Mouse (Mus musculus) CD4-positive helper T cell, adult 2 months (primary cell): Measurements from ENCODE around the gene Ahr.

ENCODE experiments used
- DNase-seq: peaks from one replicate; pipeline ENCODE4 v3.0.0-alpha.2; 2012; ENCODE audit warnings: low read depth, missing footprints, low spot score

Gene Ahr

GRCm38 (mm10) chr12:35503586-35503985 lies 31.3 kb downstream of the Ahr start:
- no peak for DNase-seq

DNA sequence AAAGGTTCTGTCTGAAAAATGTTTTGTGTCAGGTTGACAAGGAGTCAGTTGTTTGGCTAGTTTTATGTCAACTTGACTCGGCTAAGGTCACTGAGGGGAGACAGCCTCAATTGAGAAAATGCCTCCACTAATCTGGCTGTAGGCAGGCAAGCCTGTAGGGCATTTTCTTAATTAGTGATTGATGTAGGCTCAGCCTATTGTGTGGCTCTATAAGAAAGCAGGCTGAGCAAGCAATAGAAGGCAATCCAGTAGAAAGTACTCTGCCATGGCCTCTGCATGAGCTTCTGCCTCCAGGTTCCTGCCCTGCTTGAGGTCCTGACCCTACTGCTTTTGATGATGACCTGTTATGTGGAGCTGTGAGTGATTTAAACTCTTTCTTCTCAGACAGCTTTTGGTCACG lies 33.4 kb downstream of the Ahr start:
- no peak for DNase-seq

- no peak for DNase-seq
These were observed 39.6 kb downstream of the Ahr start for GRCm38 (mm10) chr12:35495195-35495594.

DNA sequence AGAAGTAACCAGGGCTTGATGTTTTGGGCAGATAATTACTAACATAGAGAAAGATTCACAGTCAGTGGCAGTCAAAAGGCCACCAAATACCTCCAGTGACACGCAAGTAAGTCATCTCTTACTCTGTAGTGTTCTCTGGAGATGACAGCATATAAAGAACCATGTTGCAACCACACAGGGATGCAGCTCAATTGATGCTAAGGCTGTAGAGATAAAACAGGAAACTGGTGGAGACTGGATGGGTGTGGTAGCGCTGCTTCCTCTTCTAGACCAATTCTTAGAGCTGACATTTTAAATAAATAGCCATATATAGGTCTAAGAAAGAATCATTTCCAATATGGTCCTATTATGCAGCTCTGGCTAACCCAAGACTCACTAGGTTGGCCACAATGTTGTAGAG lies 54.1 kb downstream of the Ahr start:
- DNase-seq: peak; percentile 6

- DNase-seq: no peak
These were observed 55.9 kb downstream of the Ahr start for GRCm38 (mm10) chr12:35478906-35479305.

DNA sequence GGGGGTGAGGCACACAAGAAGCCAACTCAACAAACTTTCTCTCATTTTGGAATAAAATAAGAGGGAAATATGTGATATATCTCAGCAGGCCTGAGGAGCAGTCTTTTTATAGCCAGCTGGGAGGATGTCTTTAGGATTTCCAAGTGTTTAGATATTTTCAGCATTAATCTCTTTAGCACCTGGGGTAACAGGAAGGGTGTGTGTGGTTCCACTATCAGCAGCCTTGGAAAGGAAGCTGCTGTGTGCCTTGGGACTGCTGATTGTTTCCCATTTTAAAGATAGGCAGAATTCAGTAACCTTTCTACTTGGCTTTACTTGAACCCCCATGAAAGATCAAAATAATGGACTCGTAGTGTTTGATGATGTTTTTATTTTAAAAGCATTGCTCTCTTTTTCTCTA lies 71.4 kb downstream of the Ahr start:
- DNase-seq: no peak

DNA sequence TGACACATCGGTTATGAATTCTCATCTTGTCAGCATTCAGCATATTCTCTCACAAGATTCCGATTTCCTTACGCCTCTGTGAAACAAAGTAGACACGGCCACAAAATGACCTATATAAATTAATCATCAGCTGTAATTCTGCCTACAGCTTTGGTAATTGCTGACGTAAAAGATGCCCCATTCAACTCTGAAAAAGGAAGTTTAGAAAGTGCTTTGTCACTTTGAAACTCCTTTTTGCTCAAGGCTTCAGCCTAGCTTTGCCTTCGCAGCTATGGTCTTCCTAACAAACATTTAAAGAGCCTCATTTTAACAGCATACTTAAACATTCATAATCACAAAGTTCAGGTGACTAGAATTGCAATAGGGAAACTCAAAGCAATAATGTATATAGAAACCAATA lies 72.2 kb downstream of the Ahr start:
- peak; percentile 3 for DNase-seq

DNA sequence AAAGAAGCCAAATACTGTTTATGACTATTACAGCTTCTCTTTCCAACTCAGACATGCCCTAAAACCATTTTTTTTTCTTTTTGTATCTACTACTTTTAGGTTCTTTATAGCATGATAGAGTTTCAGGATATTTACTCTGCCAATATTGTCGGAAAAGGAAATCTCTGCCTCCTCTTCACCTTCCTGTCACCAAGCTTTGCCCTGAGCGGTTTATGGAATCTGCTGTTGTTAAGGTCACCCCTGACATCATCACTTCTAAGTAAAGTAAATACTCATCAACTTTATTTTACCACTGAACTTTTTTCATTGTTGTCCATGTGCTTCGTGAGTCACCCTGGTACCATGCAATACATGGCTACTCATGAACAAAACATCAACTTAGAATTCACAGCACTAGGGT lies 75.2 kb downstream of the Ahr start:
- no peak for DNase-seq
